ENCODE assay signal across 8 mouse cellular contexts in genomic region chr6:120363688-120364522, GRCm38 (mm10). TPM values are rescaled to one million over a fixed set of nuclear protein-coding genes. Genes with fewer than 3 reads are reported as not detected.
DNase-seq lines count a peak whose midpoint lies in the region; ATAC-seq and TF ChIP-seq lines count a peak whose summit lies in the region.

Gene Kdm5a (plus strand): TSS chr6:120364124.
Gene Ccdc77 (minus strand): TSS chr6:120364374.

- peak within 1 kb of the TSS; percentile 94 for H3K27ac ChIP-seq in forebrain, embryonic 16.5 days (ENCODE audit: low read length)
- peak within 1 kb of the TSS; percentile 96 for H3K27ac ChIP-seq in layer of hippocampus, adult 2 months
- peak within 1 kb of the TSS; percentile 97 for H3K27ac ChIP-seq in lung, embryonic 14.5 days (ENCODE audit: low read depth)
- peak within 1 kb of the TSS; percentile 88 for H3K27ac ChIP-seq in olfactory bulb, adult 2 months (ENCODE audit: insufficient read depth, low read depth, low read length)
- H3K27ac ChIP-seq in thymus, adult 2 months (ENCODE audit: control insufficient read depth, insufficient read depth, low read length): peak within 1 kb of the TSS; percentile 90

- peaks cover 24% of the 10 kb centered on the region for H3K36me3 ChIP-seq in G1E (replicated peaks)
- peaks cover 10% of the 10 kb centered on the region for H3K36me3 ChIP-seq in forebrain, embryonic 16.5 days (ENCODE audit: control insufficient read depth, insufficient read depth)
- H3K36me3 ChIP-seq in lung, embryonic 14.5 days (ENCODE audit: insufficient read depth): peaks cover 19% of the 10 kb centered on the region
- H3K36me3 ChIP-seq in thymus, adult 2 months (ENCODE audit: control insufficient read depth, insufficient read depth, low read length): peaks cover 13% of the 10 kb centered on the region

- intact Hi-C loops in heart, postnatal 36 days (cut with DNase I): no loop called here

- ATAC-seq in G1E (ENCODE audit: extremely low read depth, insufficient number of reproducible peaks, low FRiP score, poor library complexity, severe bottlenecking): peak; percentile 89
- ATAC-seq in forebrain, embryonic 16.5 days: peak; percentile 98
- peak; percentile 96 for ATAC-seq in lung, embryonic 14.5 days (ENCODE audit: insufficient read depth)

- H3K4me3 ChIP-seq in G1E (ENCODE audit: low read depth, low read length): peak within 1 kb of the TSS; percentile 90
- peak within 1 kb of the TSS; percentile 95 for H3K4me3 ChIP-seq in forebrain, embryonic 16.5 days (replicated peaks; ENCODE audit: low read length)
- peak within 1 kb of the TSS; percentile 75 for H3K4me3 ChIP-seq in layer of hippocampus, adult 2 months
- peak within 1 kb of the TSS; percentile 97 for H3K4me3 ChIP-seq in lung, embryonic 14.5 days (ENCODE audit: low read depth, low read length)
- H3K4me3 ChIP-seq in olfactory bulb, adult 2 months (ENCODE audit: insufficient read depth, low read depth, low read length): peak within 1 kb of the TSS; percentile 61
- peak within 1 kb of the TSS; percentile 89 for H3K4me3 ChIP-seq in thymus, adult 2 months (ENCODE audit: control insufficient read depth, insufficient read depth, low read length)

- TF ChIP-seq CTCF in G1E (IDR thresholded peaks at IDR 0.05; ENCODE audit: low read depth, low read length): no peak
- TF ChIP-seq CTCF in layer of hippocampus, adult 2 months (conservative IDR thresholded peaks at IDR 0.05): no peak
- peak; percentile 32; the same call in 1 of the 2 replicates for TF ChIP-seq CTCF in lung, embryonic 14.5 days (IDR thresholded peaks at IDR 0.05; ENCODE audit: low read depth)
- TF ChIP-seq CTCF in olfactory bulb, adult 2 months (IDR thresholded peaks at IDR 0.05; ENCODE audit: insufficient read depth, low read depth, low read length): no peak
- 0 out of 2 replicates have a peak, but pooled peaks have one; percentile 27 for TF ChIP-seq CTCF in thymus, adult 2 months (IDR thresholded peaks at IDR 0.05; ENCODE audit: borderline replicate concordance, control insufficient read depth, extremely low read depth, insufficient read depth, low read length, poor library complexity)

- peak; percentile 89 for DNase-seq in G1E (ENCODE audit: low spot score)
- DNase-seq in cerebellum, adult 18-20 months: peak; percentile 92 to 95
- peak; percentile 91 to 93 for DNase-seq in heart, postnatal 36 days
- peak; percentile 93 to 94 for DNase-seq in layer of hippocampus, adult 2 months (ENCODE audit: low spot score in 2 of 2)
- DNase-seq in lung, embryonic 14.5 days: peak; percentile 96
- DNase-seq in thymus, adult 2 months: peak; percentile 92

- no peaks in the 10 kb centered on the region for H3K9me3 ChIP-seq in G1E (replicated peaks)
- no peaks in the 10 kb centered on the region for H3K9me3 ChIP-seq in forebrain, embryonic 16.5 days (ENCODE audit: control insufficient read depth, low read length)
- H3K9me3 ChIP-seq in lung, embryonic 14.5 days (ENCODE audit: low read depth, low read length): no peaks in the 10 kb centered on the region

- peak within 1 kb of the TSS; percentile 94 for H3K4me2 ChIP-seq in forebrain, embryonic 16.5 days (ENCODE audit: low read length)
- H3K4me2 ChIP-seq in lung, embryonic 14.5 days: peak within 1 kb of the TSS; percentile 88

- WGBS in forebrain, embryonic 16.5 days: under 1% methylated on average over 71 of the region's 71 CpGs
- under 1% methylated on average over 71 of the region's 71 CpGs for WGBS in lung, embryonic 14.5 days
- under 1% methylated on average over 71 of the region's 71 CpGs for WGBS in olfactory bulb, adult 2 months
- under 1% methylated on average over 71 of the region's 71 CpGs for WGBS in thymus, adult 2 months

- peak; percentile 81 for TF ChIP-seq POLR2A in olfactory bulb, adult 2 months (IDR thresholded peaks at IDR 0.05; ENCODE audit: insufficient read depth, low read depth, low read length)
- peak; percentile 87 for TF ChIP-seq POLR2A in thymus, adult 2 months (IDR thresholded peaks at IDR 0.05; ENCODE audit: control insufficient read depth, extremely low read depth, insufficient read depth, low read length, poor library complexity)

- no peaks in the 10 kb centered on the region for H3K27me3 ChIP-seq in G1E (ENCODE audit: insufficient read depth, low read length)
- no peaks in the 10 kb centered on the region for H3K27me3 ChIP-seq in forebrain, embryonic 16.5 days (replicated peaks; ENCODE audit: control insufficient read depth, insufficient read depth, low read length)
- H3K27me3 ChIP-seq in lung, embryonic 14.5 days (ENCODE audit: insufficient read depth, low read length): no peaks in the 10 kb centered on the region
- H3K27me3 ChIP-seq in thymus, adult 2 months (ENCODE audit: control insufficient read depth, insufficient read depth, low read length): no peaks in the 10 kb centered on the region

- H3K9ac ChIP-seq in forebrain, embryonic 16.5 days (replicated peaks; ENCODE audit: low read depth, low read length): peak within 1 kb of the TSS; percentile 90
- H3K9ac ChIP-seq in lung, embryonic 14.5 days: peak within 1 kb of the TSS; percentile 93

- peaks cover 13% of the 10 kb centered on the region for H3K4me1 ChIP-seq in G1E (ENCODE audit: insufficient read depth, low read depth, low read length)
- H3K4me1 ChIP-seq in forebrain, embryonic 16.5 days (replicated peaks; ENCODE audit: control insufficient read depth, insufficient read depth, low read length): peaks cover 14% of the 10 kb centered on the region
- peaks cover 8% of the 10 kb centered on the region for H3K4me1 ChIP-seq in lung, embryonic 14.5 days (ENCODE audit: insufficient read depth)
- H3K4me1 ChIP-seq in olfactory bulb, adult 2 months (ENCODE audit: control insufficient read depth, insufficient read depth, low read length): peaks cover 2% of the 10 kb centered on the region; the same call in 1 of the 2 replicates
- peaks cover 7% of the 10 kb centered on the region for H3K4me1 ChIP-seq in thymus, adult 2 months (replicated peaks; ENCODE audit: control insufficient read depth, insufficient read depth, low read length)

RNA-seq across cellular contexts. Expression of gene Kdm5a, which starts in this region (rescaled TPM):
- 87.3 and 88.0 TPM in 2 replicates for total RNA-seq in G1E (2014; fragmentation: Nextera tagmentation)
- total RNA-seq in G1E (2017): 111 and 137 TPM in 2 replicates
- polyA plus RNA-seq in G1E (2012): 23.6 and 32.3 TPM in 2 replicates
- 47.1 and 48.3 TPM in 2 replicates for polyA plus RNA-seq in forebrain, embryonic 16.5 days (2015; fragmentation: Nextera tagmentation; extraction: Ambion mirVana)
- total RNA-seq in heart, postnatal 36 days (2021): 10 to 100 TPM; 31.4 to 33.9 TPM
- 10 to 100 TPM; 43.3 to 47.3 TPM for total RNA-seq in layer of hippocampus, adult 2 months (2021)
- 46.3 and 52.2 TPM in 2 replicates for polyA plus RNA-seq in lung, embryonic 14.5 days (2014; fragmentation: Nextera tagmentation; extraction: Ambion mirVana)
- 69.1 TPM in 1 of 2 replicates, not detected in the other for polyA plus RNA-seq in olfactory bulb, adult 2 months (2012; ENCODE audit: insufficient read depth, insufficient read length, low replicate concordance, missing spikeins)
- 12.9 and 13.2 TPM in 2 replicates for polyA plus RNA-seq in thymus, adult 2 months (2012; rRNA removed)

RNA-seq across cellular contexts. Expression of gene Ccdc77, which starts in this region (rescaled TPM):
- total RNA-seq in G1E (2014; fragmentation: Nextera tagmentation) (33.6 and 35.6 TPM in 2 replicates), G1E (2017) (31.9 and 34.1 TPM in 2 replicates)
- 2.7 and 3.4 TPM in 2 replicates for polyA plus RNA-seq in G1E (2012)
- 13.3 and 13.7 TPM in 2 replicates for polyA plus RNA-seq in forebrain, embryonic 16.5 days (2015; fragmentation: Nextera tagmentation; extraction: Ambion mirVana)
- total RNA-seq in heart, postnatal 36 days (2021): 1 to 10 TPM; 4.1 to 5.8 TPM
- total RNA-seq in layer of hippocampus, adult 2 months (2021): 1 to 10 TPM; 4.7 to 6.8 TPM
- 24.8 and 26.5 TPM in 2 replicates for polyA plus RNA-seq in lung, embryonic 14.5 days (2014; fragmentation: Nextera tagmentation; extraction: Ambion mirVana)
- not detected in 2 replicates for polyA plus RNA-seq in olfactory bulb, adult 2 months (2012; ENCODE audit: insufficient read depth, insufficient read length, low replicate concordance, missing spikeins)
- polyA plus RNA-seq in thymus, adult 2 months (2012; rRNA removed): 7.6 and 7.8 TPM in 2 replicates

Comparison
In these comparisons a context has a peak if more than half of its experiments do, and no peak if none do; other contexts are left out.
1. Peak in every context shown above with its lines: DNase-seq, ATAC-seq, H3K4me3 ChIP-seq and H3K27ac ChIP-seq.
2. RNA of gene Ccdc77 (total RNA-seq): 31.9 to 35.6 TPM in G1E; 4.7 to 6.8 TPM in layer of hippocampus, adult 2 months and 4.1 to 5.8 TPM in heart, postnatal 36 days; every median in the first group is over 4 times any median in the second.
3. CTCF ChIP-seq: peak in lung, embryonic 14.5 days (single experiment) and thymus, adult 2 months (single experiment); none in G1E (single experiment), layer of hippocampus, adult 2 months (single experiment) and olfactory bulb, adult 2 months (single experiment).